Mouse (Mus musculus): ENCODE measurements at regions not wholly inside any gene's neighbourhood (a gene's known extent, or its start where the extent isn't known, plus 50 kb on each side); places are given as distances from the start of the nearest gene placed in this dataset.

DNA sequence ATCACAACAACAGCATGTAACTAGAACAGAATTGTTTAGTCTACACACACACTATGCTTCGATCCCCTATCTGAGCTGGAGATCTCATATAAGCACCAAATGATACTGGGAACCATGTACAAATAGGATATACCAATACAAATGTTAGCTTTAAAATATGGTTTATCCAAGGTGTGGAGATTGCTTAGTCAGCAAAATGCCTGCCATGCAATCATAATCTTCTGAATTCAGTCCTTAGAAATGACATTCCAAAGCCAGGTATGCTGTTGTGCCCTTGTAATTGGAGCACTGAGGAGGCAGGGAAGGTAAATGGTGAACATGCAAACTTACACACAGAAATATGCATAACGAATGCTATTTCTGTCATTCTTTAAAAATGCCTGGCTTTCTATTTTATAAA lies 54.0 kb upstream of the Thsd7b start:
- WGBS = 72% methylated on average over 2 of the region's 2 CpGs
- no peak overlapping the region for H3K9ac ChIP-seq (replicated peaks; ENCODE audit: low read depth, low read length)

DNA sequence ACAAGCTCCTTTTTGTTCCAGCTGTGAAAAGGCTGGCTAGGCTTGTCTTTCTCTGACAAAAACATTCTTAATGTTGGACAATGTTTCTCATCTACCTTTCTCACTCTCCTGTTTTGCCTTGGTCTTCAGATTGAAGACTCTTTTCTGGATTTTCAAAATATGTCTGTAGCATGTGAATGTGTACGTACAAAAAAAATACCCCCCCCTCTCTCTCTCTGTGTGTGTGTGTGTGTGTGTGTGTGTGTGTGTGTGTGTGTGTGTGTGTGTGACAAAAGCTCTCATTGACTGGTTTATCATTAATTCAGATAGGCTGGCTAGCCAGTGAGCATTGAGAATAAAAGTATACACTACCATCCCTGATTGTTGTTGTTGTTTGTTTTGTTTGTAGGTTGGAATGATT lies 64.3 kb upstream of the Thsd7b start:
- no peak overlapping the region for H3K27ac ChIP-seq (ENCODE audit: low read depth)
- no peak for DNase-seq (ENCODE audit: low spot score)
- H3K4me1 ChIP-seq (ENCODE audit: control insufficient read depth, insufficient read depth) = no peaks in the 10 kb centered on the region
- H3K9me3 ChIP-seq (replicated peaks; ENCODE audit: control insufficient read depth, low read length) = no peaks in the 10 kb centered on the region
- H3K4me3 ChIP-seq (ENCODE audit: low read depth, low read length) = no peak overlapping the region
- no peak for ATAC-seq (ENCODE audit: insufficient read depth, low read depth)
- TF ChIP-seq EP300 (IDR thresholded peaks at IDR 0.05; ENCODE audit: low read depth) (no peak), CTCF (IDR thresholded peaks at IDR 0.05; ENCODE audit: low read depth) (no peak)
- no peaks in the 10 kb centered on the region for H3K27me3 ChIP-seq (ENCODE audit: control insufficient read depth, insufficient read depth, low read length)
- WGBS = 100% methylated on average over 1 of the region's 1 CpGs
- H3K9ac ChIP-seq (replicated peaks; ENCODE audit: low read depth, low read length) = no peak overlapping the region
- H3K4me2 ChIP-seq (ENCODE audit: low read depth, low read length) = no peak overlapping the region
- no peaks in the 10 kb centered on the region for H3K36me3 ChIP-seq (replicated peaks; ENCODE audit: control insufficient read depth, insufficient read depth, low read length)

More for the DNA sequence above, 54.0 kb upstream of the Thsd7b start:
- no peak overlapping the region for H3K4me2 ChIP-seq (ENCODE audit: low read depth, low read length)
- H3K27ac ChIP-seq (ENCODE audit: low read depth) = no peak overlapping the region
- H3K4me1 ChIP-seq (ENCODE audit: control insufficient read depth, insufficient read depth) = no peaks in the 10 kb centered on the region
- TF ChIP-seq EP300 (IDR thresholded peaks at IDR 0.05; ENCODE audit: low read depth) = no peak
- no peak for ATAC-seq (ENCODE audit: insufficient read depth, low read depth)
- H3K36me3 ChIP-seq (replicated peaks; ENCODE audit: control insufficient read depth, insufficient read depth, low read length) = no peaks in the 10 kb centered on the region
- H3K27me3 ChIP-seq (ENCODE audit: control insufficient read depth, insufficient read depth, low read length) = no peaks in the 10 kb centered on the region
- no peak for DNase-seq (ENCODE audit: low spot score)
- H3K4me3 ChIP-seq (ENCODE audit: low read depth, low read length) = no peak overlapping the region
- H3K9me3 ChIP-seq (replicated peaks; ENCODE audit: control insufficient read depth, low read length) = no peaks in the 10 kb centered on the region

DNA sequence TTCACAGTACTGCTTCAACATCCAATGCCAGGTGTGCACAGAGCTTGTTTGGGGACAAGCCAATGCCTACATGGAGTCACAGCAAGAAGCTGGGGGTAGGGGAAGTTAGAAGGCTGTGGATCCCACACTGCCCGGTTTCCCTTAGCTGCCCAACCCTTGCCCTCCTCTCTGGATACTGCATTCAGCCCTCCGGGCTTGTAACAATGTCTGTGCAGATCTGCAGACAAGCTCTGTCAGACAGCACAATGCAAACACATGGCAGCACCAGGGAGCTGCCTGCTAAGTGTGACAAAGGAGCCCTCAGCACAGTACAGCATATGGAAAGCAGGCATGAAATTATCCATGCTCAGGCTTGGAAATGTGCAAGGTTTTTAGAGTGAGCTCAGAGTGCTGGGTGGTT lies 64.7 kb upstream of the Thsd7b start:
- no peak for ATAC-seq (ENCODE audit: insufficient read depth, low read depth)
- Histone ChIP-seq H3K4me1 (ENCODE audit: control insufficient read depth, insufficient read depth) (no peaks in the 10 kb centered on the region), H3K27ac (ENCODE audit: low read depth) (no peak overlapping the region), H3K9ac (replicated peaks; ENCODE audit: low read depth, low read length) (no peak overlapping the region), H3K4me2 (ENCODE audit: low read depth, low read length) (no peak overlapping the region), H3K9me3 (replicated peaks; ENCODE audit: control insufficient read depth, low read length) (no peaks in the 10 kb centered on the region), H3K27me3 (ENCODE audit: control insufficient read depth, insufficient read depth, low read length) (no peaks in the 10 kb centered on the region), H3K4me3 (ENCODE audit: low read depth, low read length) (no peak overlapping the region), H3K36me3 (replicated peaks; ENCODE audit: control insufficient read depth, insufficient read depth, low read length) (no peaks in the 10 kb centered on the region)
- WGBS = 54% methylated on average over 2 of the region's 2 CpGs
- DNase-seq (ENCODE audit: low spot score) = no peak
- no peak for TF ChIP-seq EP300 (IDR thresholded peaks at IDR 0.05; ENCODE audit: low read depth)
- TF ChIP-seq CTCF (IDR thresholded peaks at IDR 0.05; ENCODE audit: low read depth) = no peak

DNA sequence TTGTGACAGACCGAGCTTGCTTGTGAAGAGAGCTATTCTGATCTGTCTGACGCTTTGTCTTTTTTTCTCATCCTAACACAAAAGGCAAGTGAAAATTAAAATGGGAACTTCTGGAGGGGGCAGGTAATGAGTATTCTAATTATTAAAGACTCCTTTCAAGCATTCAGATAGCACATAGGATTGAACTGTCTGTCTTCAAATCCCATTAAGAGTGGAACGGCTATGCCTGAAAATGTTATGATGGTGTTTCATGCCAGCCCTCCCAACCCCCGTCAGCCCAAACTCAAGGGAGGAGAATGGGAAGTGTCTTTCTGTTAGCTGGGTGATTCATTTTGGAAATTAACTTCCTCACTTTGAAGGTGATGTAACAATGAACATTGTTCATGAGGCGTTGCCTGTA lies 65.4 kb upstream of the Thsd7b start:
- no peak overlapping the region for H3K27ac ChIP-seq (ENCODE audit: low read depth)
- ATAC-seq (ENCODE audit: insufficient read depth, low read depth) (no peak), DNase-seq (ENCODE audit: low spot score) (no peak)
- H3K36me3 ChIP-seq (replicated peaks; ENCODE audit: control insufficient read depth, insufficient read depth, low read length) = no peaks in the 10 kb centered on the region
- H3K4me3 ChIP-seq (ENCODE audit: low read depth, low read length) = no peak overlapping the region
- no peak overlapping the region for H3K4me2 ChIP-seq (ENCODE audit: low read depth, low read length)
- WGBS = 71% methylated on average over 5 of the region's 5 CpGs
- no peaks in the 10 kb centered on the region for H3K4me1 ChIP-seq (ENCODE audit: control insufficient read depth, insufficient read depth)
- H3K9me3 ChIP-seq (replicated peaks; ENCODE audit: control insufficient read depth, low read length) = no peaks in the 10 kb centered on the region
- H3K27me3 ChIP-seq (ENCODE audit: control insufficient read depth, insufficient read depth, low read length) = no peaks in the 10 kb centered on the region
- TF ChIP-seq EP300 (IDR thresholded peaks at IDR 0.05; ENCODE audit: low read depth) = no peak
- no peak for TF ChIP-seq CTCF (IDR thresholded peaks at IDR 0.05; ENCODE audit: low read depth)
- no peak overlapping the region for H3K9ac ChIP-seq (replicated peaks; ENCODE audit: low read depth, low read length)

DNA sequence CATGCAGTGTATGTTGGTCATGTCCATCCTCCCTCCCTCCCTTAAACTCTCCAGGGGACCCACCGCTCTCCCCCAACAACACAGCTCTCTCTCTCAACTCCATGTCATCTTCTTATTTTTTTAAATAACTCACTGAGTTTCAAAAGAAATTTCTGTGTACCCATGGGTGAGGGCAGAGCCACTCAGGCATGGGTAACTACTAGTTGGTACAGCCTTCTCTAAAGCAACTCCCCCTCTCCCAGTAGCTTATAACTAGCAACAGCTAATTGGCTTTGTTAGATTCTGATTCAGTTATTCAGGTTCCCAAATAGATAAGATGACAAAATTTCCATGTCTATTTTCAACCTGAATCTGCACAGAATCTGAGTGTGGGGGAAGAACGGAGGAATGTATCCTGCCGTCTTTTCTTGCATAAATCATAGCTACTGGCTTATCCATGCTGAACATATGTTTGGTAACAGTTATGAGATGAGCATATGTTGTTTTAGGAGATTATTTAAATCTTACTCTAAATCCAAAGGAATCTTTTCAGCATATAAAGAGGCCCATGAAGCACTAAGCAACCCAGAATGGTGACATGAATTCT lies 92.8 kb upstream of the Thsd7b start:
- Histone ChIP-seq H3K27ac (ENCODE audit: low read depth) (no peak overlapping the region), H3K9ac (replicated peaks; ENCODE audit: low read depth, low read length) (no peak overlapping the region), H3K27me3 (ENCODE audit: control insufficient read depth, insufficient read depth, low read length) (no peaks in the 10 kb centered on the region), H3K36me3 (replicated peaks; ENCODE audit: control insufficient read depth, insufficient read depth, low read length) (no peaks in the 10 kb centered on the region), H3K4me3 (ENCODE audit: low read depth, low read length) (no peak overlapping the region), H3K9me3 (replicated peaks; ENCODE audit: control insufficient read depth, low read length) (no peaks in the 10 kb centered on the region), H3K4me2 (ENCODE audit: low read depth, low read length) (no peak overlapping the region), H3K4me1 (ENCODE audit: control insufficient read depth, insufficient read depth) (no peaks in the 10 kb centered on the region)
- 78% methylated on average over 3 of the region's 3 CpGs for WGBS
- TF ChIP-seq EP300 (IDR thresholded peaks at IDR 0.05; ENCODE audit: low read depth) (no peak), CTCF (IDR thresholded peaks at IDR 0.05; ENCODE audit: low read depth) (no peak)
- ATAC-seq (ENCODE audit: insufficient read depth, low read depth) (no peak), DNase-seq (ENCODE audit: low spot score) (no peak)

DNA sequence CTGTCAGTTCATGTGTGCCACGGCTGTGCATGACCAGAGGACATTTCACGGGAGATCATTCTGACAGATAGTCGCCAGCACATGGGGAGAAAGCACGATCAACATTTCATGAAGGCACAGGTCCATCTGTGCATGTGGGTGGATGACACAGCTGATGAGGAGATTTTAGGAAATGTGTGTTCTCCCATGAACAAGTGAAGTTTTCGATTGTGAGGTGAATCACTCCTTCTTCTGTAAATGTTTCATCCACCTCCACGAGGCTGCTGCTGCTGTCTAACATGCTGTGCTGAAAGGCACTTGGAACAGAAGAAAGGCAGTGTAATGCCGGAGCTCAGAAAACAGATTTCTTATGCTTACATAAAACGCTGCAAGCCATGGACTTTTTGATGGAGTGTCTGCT lies 103.2 kb upstream of the Thsd7b start:
- TF ChIP-seq CTCF (IDR thresholded peaks at IDR 0.05; ENCODE audit: low read depth) (no peak), EP300 (IDR thresholded peaks at IDR 0.05; ENCODE audit: low read depth) (no peak)
- no peak for ATAC-seq (ENCODE audit: insufficient read depth, low read depth)
- Histone ChIP-seq H3K36me3 (replicated peaks; ENCODE audit: control insufficient read depth, insufficient read depth, low read length) (no peaks in the 10 kb centered on the region), H3K4me3 (ENCODE audit: low read depth, low read length) (no peak overlapping the region), H3K27ac (ENCODE audit: low read depth) (no peak overlapping the region), H3K4me2 (ENCODE audit: low read depth, low read length) (no peak overlapping the region), H3K27me3 (ENCODE audit: control insufficient read depth, insufficient read depth, low read length) (no peaks in the 10 kb centered on the region), H3K9ac (replicated peaks; ENCODE audit: low read depth, low read length) (no peak overlapping the region), H3K4me1 (ENCODE audit: control insufficient read depth, insufficient read depth) (no peaks in the 10 kb centered on the region), H3K9me3 (replicated peaks; ENCODE audit: control insufficient read depth, low read length) (no peaks in the 10 kb centered on the region)
- WGBS = 78% methylated on average over 8 of the region's 8 CpGs
- no peak for DNase-seq (ENCODE audit: low spot score)

Data from heart, postnatal 0 days (tissue).